In genomic region chr11:16001953-16002352, GRCm38 (mm10) we compare ENCODE assay signal across 17 mouse cellular contexts.
"Had no signal": no experiment of that assay in that cellular context is flagged by ENCODE, and none has a peak within 500 bp of the region (broad histone marks: within the 10 kb centered on the region; RNA-seq: fewer than 3 reads in every experiment).

No protein-coding gene starts in this region.

- DNase-seq: left cerebral cortex, postnatal 4 days; liver; liver, embryonic 13.5 days; liver, postnatal 0 days; lung, adult 18-20 months; lung, adult 2 months; lung, embryonic 14.5 days; lung, postnatal 10 days; lung, postnatal 14 days; lung, postnatal 36 days; lung, postnatal 4 days; midbrain, embryonic 14.5 days had no signal

- ATAC-seq: liver, embryonic 12.5 days; liver, postnatal 0 days; lung, postnatal 0 days; midbrain, embryonic 13.5 days; midbrain, embryonic 15.5 days; midbrain, embryonic 16.5 days had no signal
